Mouse (Mus musculus) CH12.LX (cell line): ENCODE measurements around the gene Mcl1. TPM values are rescaled to one million over a fixed set of nuclear protein-coding genes. Genes with fewer than 3 reads are reported as not detected.

Experiments
- DNase-seq: peaks from one replicate; pipeline ENCODE4 v3.0.0-alpha.2; 2013; ENCODE audit errors: extremely low read depth
- H3K27ac ChIP-seq: 2 replicates; pipeline ENCODE4 v1.5.1; 2012; ENCODE audit warnings: low read depth, mild to moderate bottlenecking, control low read depth, moderate library complexity; ENCODE audit not compliant: insufficient read depth
- H3K27me3 ChIP-seq: replicated peaks from 2 replicates; pipeline ENCODE3; 2012; ENCODE audit warnings: inconsistent platforms
- H3K36me3 ChIP-seq, 2 experiments: replicated peaks in 1 of 2; 2 replicates each; pipeline versions ENCODE3 to v1.6.1; 2012; ENCODE audit warnings: inconsistent platforms in 1 of 2, low read length in 1 of 2, mild to moderate bottlenecking in 1 of 2, mixed read lengths in 1 of 2, moderate library complexity in 1 of 2; ENCODE audit not compliant: control insufficient read depth in 1 of 2, insufficient read depth in 1 of 2
- H3K4me1 ChIP-seq, 2 experiments: 2 replicates each; pipeline ENCODE4 v1.6.1; 2012; ENCODE audit warnings: inconsistent platforms in 1 of 2, moderate library complexity in 1 of 2; ENCODE audit not compliant: insufficient read depth in 2 of 2, control insufficient read depth in 1 of 2
- H3K4me2 ChIP-seq: 2 replicates; pipeline ENCODE4 v1.6.1; 2012; ENCODE audit warnings: low read depth, mild to moderate bottlenecking, control low read depth; ENCODE audit not compliant: poor library complexity, insufficient read depth, severe bottlenecking
- H3K4me3 ChIP-seq, 3 experiments: fragments of 150-350 bp in 1 of 3; sonication (generic) in 1 of 3; replicated peaks in 1 of 3; 2 replicates each; pipeline versions ENCODE3 to v1.5.1; 2011 to 2012; ENCODE audit warnings: low read depth in 2 of 3, low read length in 2 of 3, mild to moderate bottlenecking in 2 of 3, moderate library complexity in 2 of 3, control low read depth in 1 of 3, improper control_type of control experiment in 1 of 3, inconsistent platforms in 1 of 3, mixed read lengths in 1 of 3; ENCODE audit not compliant: poor library complexity in 1 of 3
- H3K79me2 ChIP-seq: replicated peaks from 2 replicates; pipeline ENCODE4 v1.6.1; 2012; ENCODE audit warnings: mild to moderate bottlenecking, moderate library complexity; ENCODE audit not compliant: control insufficient read depth, poor library complexity, insufficient read depth, severe bottlenecking; ENCODE audit errors: extremely low read depth
- H3K9ac ChIP-seq: 2 replicates; pipeline ENCODE4 v1.6.1; 2012; ENCODE audit warnings: low read depth, mild to moderate bottlenecking, control low read depth, moderate library complexity; ENCODE audit not compliant: insufficient read depth
- H3K9me3 ChIP-seq: replicated peaks from 2 replicates; pipeline ENCODE3; 2012; ENCODE audit warnings: low read length, inconsistent platforms, mixed read lengths
- BHLHE40 ChIP-seq: IDR thresholded peaks from 2 replicates; pipeline ENCODE4 v1.6.1; 2011; ENCODE audit warnings: mild to moderate bottlenecking, low read depth, low read length, improper control_type of control experiment
- CHD1 ChIP-seq: IDR thresholded peaks from 2 replicates; pipeline ENCODE4 v1.6.1; 2012; ENCODE audit warnings: low read depth, low read length, improper control_type of control experiment, inconsistent platforms
- CHD2 ChIP-seq: IDR thresholded peaks from 2 replicates; pipeline ENCODE4 v1.6.1; 2011; ENCODE audit warnings: low read length, improper control_type of control experiment
- CTCF ChIP-seq, 2 experiments: IDR thresholded peaks in 1 of 2; conservative IDR thresholded peaks in 1 of 2; 2 replicates each; pipeline ENCODE4 v1.5.1; 2011 to 2012; ENCODE audit warnings: low read depth in 2 of 2, low read length in 2 of 2, improper control_type of control experiment in 1 of 2, inconsistent platforms in 1 of 2, mild to moderate bottlenecking in 1 of 2, moderate library complexity in 1 of 2
- E2F4 ChIP-seq: IDR thresholded peaks from 2 replicates; pipeline ENCODE4 v1.6.1; 2011; ENCODE audit warnings: low read depth, low read length, improper control_type of control experiment; ENCODE audit not compliant: insufficient replicate concordance
- EP300 ChIP-seq: IDR thresholded peaks from 2 replicates; pipeline ENCODE4 v1.6.1; 2011; ENCODE audit warnings: low read length, improper control_type of control experiment
- ETS1 ChIP-seq: conservative IDR thresholded peaks from 2 replicates; pipeline ENCODE4 v1.6.1; 2012; ENCODE audit warnings: low read depth, mild to moderate bottlenecking, inconsistent platforms, low read length, improper control_type of control experiment, moderate library complexity
- GABPA ChIP-seq: IDR thresholded peaks from 2 replicates; pipeline ENCODE4 v1.6.1; 2012; ENCODE audit warnings: low read depth, low read length, improper control_type of control experiment, inconsistent platforms; ENCODE audit not compliant: insufficient replicate concordance
- HCFC1 ChIP-seq: IDR thresholded peaks from 2 replicates; pipeline ENCODE4 v1.6.1; 2012; ENCODE audit warnings: low read depth, mild to moderate bottlenecking, inconsistent platforms, low read length, improper control_type of control experiment
- JUN ChIP-seq: IDR thresholded peaks from 2 replicates; pipeline ENCODE4 v1.6.1; 2011; ENCODE audit warnings: low read depth, mild to moderate bottlenecking, low read length, improper control_type of control experiment, moderate library complexity; ENCODE audit not compliant: insufficient read depth
- KAT2A ChIP-seq: IDR thresholded peaks from 2 replicates; pipeline ENCODE4 v1.6.1; 2012; ENCODE audit warnings: low read length, improper control_type of control experiment, inconsistent platforms; ENCODE audit not compliant: insufficient replicate concordance
- MAFK ChIP-seq: IDR thresholded peaks from 2 replicates; pipeline ENCODE4 v1.6.1; 2011; ENCODE audit warnings: low read length, improper control_type of control experiment; ENCODE audit not compliant: insufficient replicate concordance
- MAZ ChIP-seq: IDR thresholded peaks from 2 replicates; pipeline ENCODE4 v1.6.1; 2012; ENCODE audit warnings: low read depth, mild to moderate bottlenecking, inconsistent platforms, low read length, improper control_type of control experiment, moderate library complexity
- MYC ChIP-seq: IDR thresholded peaks from 2 replicates; pipeline ENCODE4 v1.6.1; 2011; ENCODE audit warnings: low read depth, mild to moderate bottlenecking, improper control_type of control experiment, low read length
- NELFE ChIP-seq: IDR thresholded peaks from 2 replicates; pipeline ENCODE4 v1.6.1; 2011; ENCODE audit warnings: low read depth, low read length, improper control_type of control experiment
- RAD21 ChIP-seq: IDR thresholded peaks from 2 replicates; pipeline ENCODE4 v1.6.1; 2011; ENCODE audit warnings: low read depth, mild to moderate bottlenecking, low read length, improper control_type of control experiment, moderate library complexity
- SIN3A ChIP-seq: IDR thresholded peaks from 2 replicates; pipeline ENCODE4 v1.6.1; 2012; ENCODE audit warnings: low read length, improper control_type of control experiment, inconsistent platforms
- SMC3 ChIP-seq: IDR thresholded peaks from 2 replicates; pipeline ENCODE4 v1.6.1; 2011; ENCODE audit warnings: low read depth, low read length, improper control_type of control experiment
- TCF12 ChIP-seq: IDR thresholded peaks from 2 replicates; pipeline ENCODE4 v1.6.1; 2014; ENCODE audit warnings: low read depth, mild to moderate bottlenecking, inconsistent platforms, low read length, improper control_type of control experiment
- UBTF ChIP-seq: IDR thresholded peaks from 2 replicates; pipeline ENCODE4 v1.6.1; 2012; ENCODE audit warnings: low read depth, mild to moderate bottlenecking, inconsistent platforms, low read length, improper control_type of control experiment, moderate library complexity
- ZKSCAN1 ChIP-seq: IDR thresholded peaks from 2 replicates; pipeline ENCODE4 v1.6.1; 2012; ENCODE audit warnings: low read depth, inconsistent platforms, low read length, improper control_type of control experiment, borderline replicate concordance
- ZMIZ1 ChIP-seq: IDR thresholded peaks from 2 replicates; pipeline ENCODE4 v1.6.1; 2012; ENCODE audit warnings: low read depth, mild to moderate bottlenecking, inconsistent platforms, low read length, improper control_type of control experiment
- ZNF384 ChIP-seq: IDR thresholded peaks from 2 replicates; pipeline ENCODE4 v1.6.1; 2012; ENCODE audit warnings: low read depth, low read length, improper control_type of control experiment, inconsistent platforms
- dilution Hi-C: fragments of 300-500 bp; cut with MboI; formaldehyde crosslinking; loops from 2 replicates; pipeline ENCODE4 v1.14.3; 2020; ENCODE audit warnings: low sequenced_read_pairs; ENCODE audit not compliant: extremely low pct_unique_long_range_greater_than_20kb, extremely low pct_ligation_motif_present
- in situ Hi-C: fragments of 300-500 bp; cut with MboI; formaldehyde crosslinking; loops from 3 replicates; pipeline ENCODE4 v1.14.3; 2019; ENCODE audit warnings: low sequenced_read_pairs, low pct_ligation_motif_present, low pct_unique_long_range_greater_than_20kb, mixed read lengths
- polyA plus RNA-seq: library from polyadenylated mRNA; unstranded; fragments of >175 nt; gene quantifications from 2 replicates; pipeline ENCODE4 v1.2.1, GENCODE M21; 2012; ENCODE audit warnings: low read depth; ENCODE audit not compliant: insufficient read length
- total RNA-seq, 2 experiments: library from RNA; depleted of rRNA; stranded (reverse); fragments of 300-350 nt in 1 of 2; fragments of >200 nt in 1 of 2; gene quantifications; 2 replicates each; pipeline ENCODE4 v1.2.3; 2012 to 2014

The Mcl1 gene
- total and polyA plus RNA-seq, 3 experiments: 95.9 to 225 (median 188) TPM

GRCm38 (mm10) chr3:95631304-95631703 is 27.3 kb upstream of the Mcl1 start:
- in situ Hi-C loops: no loop called here

GRCm38 (mm10) chr3:95632648-95633588 is 25.7 kb upstream of the Mcl1 start:
- in situ Hi-C loops: no loop called here
- no peaks in the 10 kb centered on the region for H3K9me3 ChIP-seq
- peaks cover 75 to 96% of the 10 kb centered on the region in 2 experiments for H3K36me3 ChIP-seq
- H3K27ac ChIP-seq: peak overlapping the region; percentile 3; the same call in 1 of the 2 replicates
- DNase-seq: peak; percentile 55
- H3K4me1 ChIP-seq: peaks cover 5 to 68% of the 10 kb centered on the region in 2 experiments
- TF ChIP-seq GABPA (no peak), BHLHE40 (no peak), JUN (no peak), NELFE (no peak), KAT2A (no peak), EP300 (no peak), HCFC1 (no peak), ETS1 (no peak), SMC3 (peak; percentile 75), MAFK (no peak), RAD21 (peak; percentile 67), UBTF (no peak), ZNF384 (no peak; the same call in 1 of the 2 replicates), CTCF (conservative IDR thresholded peaks at IDR 0.05 in 1 of 2, IDR thresholded peaks at IDR 0.05 in 1 of 2; ENCODE audit: low read depth in 2 of 2, low read length in 2 of 2) (peak; percentile 32 to 77; a peak in 3 of 4 replicates), MAZ (no peak), CHD2 (no peak), ZMIZ1 (no peak), ZKSCAN1 (no peak), SIN3A (no peak)
- no peak overlapping the region for H3K4me3 ChIP-seq
- no peaks in the 10 kb centered on the region for H3K27me3 ChIP-seq
- H3K79me2 ChIP-seq: peaks cover 24% of the 10 kb centered on the region
- no peak overlapping the region for H3K4me2 ChIP-seq
- dilution Hi-C loops: no loop called here
- H3K9ac ChIP-seq: no peak overlapping the region; the same call in 1 of the 2 replicates

More at GRCm38 (mm10) chr3:95631304-95631703, 27.3 kb upstream of the Mcl1 start:
- Histone ChIP-seq H3K9ac (no peak overlapping the region), H3K79me2 (peaks cover 40% of the 10 kb centered on the region), H3K9me3 (no peaks in the 10 kb centered on the region), H3K4me1 (peaks cover 5 to 80% of the 10 kb centered on the region in 2 experiments), H3K4me3 (no peak overlapping the region), H3K27me3 (no peaks in the 10 kb centered on the region), H3K27ac (no peak overlapping the region), H3K36me3 (peaks cover 72 to 96% of the 10 kb centered on the region in 2 experiments), H3K4me2 (no peak overlapping the region)
- no peak for DNase-seq
- dilution Hi-C loops: no loop called here
- no peak for TF ChIP-seq CHD1
- no peak for TF ChIP-seq TCF12
- no peak for TF ChIP-seq CTCF (conservative IDR thresholded peaks at IDR 0.05 in 1 of 2, IDR thresholded peaks at IDR 0.05 in 1 of 2; ENCODE audit: low read depth in 2 of 2, low read length in 2 of 2)
- TF ChIP-seq EP300: no peak
- no peak for TF ChIP-seq SIN3A
- TF ChIP-seq MYC: no peak
- no peak for TF ChIP-seq E2F4
- no peak for TF ChIP-seq BHLHE40
